Mouse (Mus musculus) right cerebral cortex, postnatal 36 days (tissue): ENCODE measurements around the gene Shisa8.
A peak's percentile ranks its signal among the peaks of the same experiment; 100 is the strongest.

Experiments
- DNase-seq, 2 experiments: peaks; one replicate each; pipeline ENCODE4 v3.0.0; 2022; ENCODE audit warnings: low spot score in 2 of 2, mixed read lengths in 1 of 2

The Shisa8 gene

DNA sequence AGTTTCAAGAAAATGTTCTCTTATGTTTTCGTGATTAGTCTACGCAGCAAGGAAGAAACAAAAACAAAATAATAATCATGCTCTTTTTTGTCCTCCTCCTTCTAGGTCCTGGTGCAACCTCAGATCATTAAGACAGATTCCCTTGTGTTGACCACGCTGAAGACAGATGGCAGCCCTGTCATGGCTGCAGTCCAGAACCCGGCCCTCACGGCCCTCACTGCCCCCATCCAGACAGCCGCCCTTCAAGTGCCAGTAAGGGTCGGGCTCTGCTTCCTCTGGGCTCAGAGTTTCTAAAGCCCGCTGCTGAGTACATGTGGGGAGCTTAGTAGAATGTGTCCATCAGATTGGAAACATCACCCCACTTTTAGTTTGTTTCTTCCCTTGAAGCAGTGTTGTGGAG lies 40.0 kb downstream of the Shisa8 start:
- no peak for DNase-seq

DNA sequence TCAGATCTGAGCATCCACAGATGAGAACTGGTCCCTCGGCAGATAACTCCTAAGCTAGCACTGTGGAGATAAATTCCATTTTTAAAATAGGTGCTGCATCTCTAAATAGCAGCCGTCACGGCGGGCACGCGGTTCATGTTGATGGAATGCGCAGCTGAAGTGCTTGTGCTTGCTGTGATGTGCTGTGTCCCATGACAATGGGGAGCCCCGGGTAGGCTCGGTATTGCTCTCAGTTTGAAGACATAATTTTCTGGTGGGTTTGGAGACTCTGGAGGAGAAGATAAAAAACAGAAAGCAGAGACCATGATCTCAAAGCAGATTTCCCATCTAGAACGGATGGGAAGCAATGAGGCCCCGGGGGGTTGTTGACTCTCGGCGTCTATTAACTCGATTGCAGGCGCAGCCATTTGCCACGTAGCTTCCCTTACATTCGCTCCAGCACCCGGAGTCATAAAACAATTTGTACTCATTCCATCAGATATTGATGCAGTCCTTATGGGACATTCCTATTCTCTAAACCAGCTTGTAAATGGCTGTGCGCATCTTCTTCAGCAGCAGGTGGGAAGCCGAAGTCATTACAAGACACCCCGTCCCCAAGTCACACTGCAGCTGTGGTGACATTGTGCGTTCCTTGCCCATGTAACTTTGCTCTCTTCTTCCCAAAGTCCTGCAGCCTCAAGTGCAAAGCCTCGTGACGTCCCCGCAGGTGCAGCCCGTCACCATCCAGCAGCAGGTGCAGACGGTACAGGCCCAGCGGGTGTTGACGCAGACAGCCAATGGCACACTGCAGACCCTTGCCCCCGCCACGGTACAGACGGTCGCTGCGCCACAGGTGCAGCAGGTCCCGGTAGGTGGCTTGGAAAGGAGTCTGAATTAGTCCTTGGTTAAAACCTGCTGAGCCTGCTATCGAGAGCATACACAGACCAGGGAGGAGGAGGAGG lies 41.9 kb downstream of the Shisa8 start:
- no peak for DNase-seq

DNA sequence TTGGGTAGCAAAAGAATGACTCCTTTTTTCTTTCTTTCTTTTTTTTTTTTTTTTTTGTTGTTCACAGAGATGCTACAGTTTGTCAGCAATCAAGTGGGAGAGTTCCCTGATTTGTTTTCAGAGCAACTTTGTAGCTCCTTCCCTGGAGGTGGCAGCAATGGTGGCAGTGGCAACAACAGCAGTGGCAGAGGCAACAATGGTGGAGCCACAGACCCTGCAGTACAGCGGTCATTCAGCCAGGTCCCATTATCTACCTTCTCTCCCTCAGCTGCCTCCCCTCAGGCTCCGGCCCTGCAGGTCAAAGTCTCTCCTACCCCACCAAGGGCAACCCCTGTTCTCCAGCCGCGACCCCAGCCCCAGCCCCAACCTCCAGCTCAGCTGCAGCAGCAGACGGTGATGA lies 42.9 kb downstream of the Shisa8 start:
- no peak for DNase-seq

DNA sequence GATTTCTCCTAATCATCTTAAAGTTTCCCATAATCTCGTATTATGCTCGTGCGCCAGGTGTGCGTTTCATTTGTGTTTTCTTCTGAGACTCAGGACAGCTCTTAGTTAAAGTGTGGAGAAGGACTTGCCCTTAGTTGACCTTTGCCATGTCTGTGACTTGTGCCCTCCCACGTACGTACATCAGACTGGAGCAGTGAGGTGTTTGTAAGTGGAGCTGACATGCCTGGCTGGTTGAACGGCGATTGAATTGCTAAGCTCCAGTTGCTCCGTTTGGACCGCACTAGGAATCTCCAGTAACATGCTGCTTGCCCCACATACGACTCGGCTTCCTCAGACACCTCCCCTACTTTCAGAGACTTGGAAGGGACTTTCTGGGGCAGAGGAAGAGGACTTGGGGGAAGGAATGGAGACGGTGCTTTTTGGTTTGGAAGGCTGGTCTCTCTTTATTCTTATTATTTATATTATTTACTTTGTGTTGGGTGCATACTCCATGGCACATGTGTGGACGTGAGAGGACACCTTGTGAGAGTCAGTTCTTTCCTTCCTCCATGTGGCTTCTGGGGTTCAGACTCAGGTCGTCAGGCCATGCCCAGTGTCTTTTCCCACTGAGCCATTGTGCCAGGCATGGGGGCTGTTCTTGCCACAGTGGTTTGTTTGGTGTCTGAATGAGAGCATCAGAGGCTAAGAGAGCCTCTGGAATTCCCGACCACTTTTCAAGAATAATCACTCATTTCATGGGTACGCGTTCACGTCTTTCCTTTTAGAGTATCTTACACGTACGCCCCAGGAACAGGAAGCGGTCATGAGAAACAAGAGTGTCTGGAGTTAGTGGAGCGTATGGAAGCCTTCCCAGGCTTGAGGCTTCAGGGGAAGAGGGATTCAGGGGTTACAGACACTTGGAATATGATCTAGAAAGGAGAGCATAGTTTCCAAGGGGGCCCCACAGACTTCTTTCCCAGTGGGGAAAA lies 45.1 kb downstream of the Shisa8 start:
- no peak for DNase-seq

DNA sequence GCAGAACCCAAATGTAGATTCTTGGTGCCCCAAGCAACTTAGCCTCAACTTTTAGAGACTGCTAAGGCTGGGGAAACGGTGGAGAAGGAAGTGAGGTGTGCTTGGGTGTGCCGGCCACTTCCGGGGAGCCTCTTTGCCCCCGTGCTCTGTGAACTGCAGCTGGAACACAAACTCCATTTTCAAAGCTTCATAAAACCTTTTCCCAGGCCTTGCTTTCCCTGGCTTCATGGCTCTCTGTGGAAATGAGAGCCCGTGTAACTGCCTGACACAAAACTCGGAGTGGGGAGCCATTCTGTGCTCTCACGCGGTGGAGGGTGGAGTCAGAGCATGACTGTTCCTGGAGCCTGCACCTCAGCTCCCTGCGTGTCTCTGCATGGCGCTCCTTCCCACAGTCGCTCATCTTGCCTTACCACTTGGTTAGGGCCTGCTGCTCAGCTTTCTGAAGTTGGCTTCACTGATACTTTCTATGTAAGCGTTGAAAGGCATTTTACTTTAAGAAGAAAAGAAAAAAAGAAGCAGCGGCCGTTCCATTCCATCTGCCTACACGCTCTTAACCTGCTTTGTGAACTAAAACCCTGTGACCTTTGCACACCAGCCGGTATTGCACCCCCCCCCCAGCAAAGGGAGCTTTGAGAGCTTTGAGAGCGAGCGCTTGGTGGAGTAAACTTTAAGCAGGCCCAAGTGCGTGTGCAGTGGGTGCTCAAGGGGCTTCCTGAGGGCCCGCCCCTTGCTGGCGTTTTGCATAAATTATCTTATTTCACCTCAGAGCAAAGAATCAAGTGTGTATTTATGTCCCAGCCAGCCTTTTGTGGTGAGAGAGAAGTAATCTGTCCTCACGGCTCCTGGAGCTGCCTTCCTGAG lies 46.1 kb downstream of the Shisa8 start:
- DNase-seq = no peak

DNA sequence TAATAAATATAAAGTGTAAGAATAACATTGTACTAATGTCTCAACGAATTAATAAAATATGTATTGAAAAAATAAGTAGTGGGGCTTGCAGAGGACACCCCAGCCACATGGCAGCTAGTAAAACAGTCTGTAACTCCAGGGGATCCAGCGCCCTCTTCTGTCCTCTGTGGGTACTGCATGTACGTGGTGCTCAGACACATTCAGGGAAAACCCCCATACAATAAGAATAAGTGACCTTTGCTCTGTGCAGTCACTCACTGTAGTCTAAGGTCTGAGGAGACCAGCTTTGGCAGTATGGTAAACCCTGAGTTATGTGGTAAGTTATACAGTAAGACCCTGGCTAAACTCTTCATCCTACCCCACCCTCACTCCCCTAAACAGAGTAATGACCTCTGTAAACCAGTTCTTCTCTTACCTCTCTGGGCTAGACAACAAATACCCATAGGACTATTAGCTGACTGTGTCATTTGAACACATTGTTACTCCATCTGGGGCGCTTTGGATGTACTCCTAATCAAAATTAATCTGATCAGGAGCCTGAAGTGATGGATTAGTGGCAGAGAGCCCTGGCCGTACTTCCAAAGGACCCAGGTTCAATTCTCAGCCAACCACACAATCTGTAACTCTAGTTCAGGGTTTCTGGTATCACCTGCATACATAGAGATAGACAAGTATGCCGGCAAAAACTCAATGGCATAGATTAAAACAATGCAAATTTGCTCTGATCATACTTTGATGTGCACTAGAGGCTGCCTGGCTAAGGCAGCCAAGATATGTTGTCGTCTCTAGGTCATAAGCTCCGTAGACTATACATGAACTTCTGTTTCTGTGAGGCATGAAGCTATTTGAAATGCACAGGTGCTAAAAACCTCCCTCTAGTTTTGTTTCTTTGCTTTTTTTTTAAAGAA lies 47.0 kb downstream of the Shisa8 start:
- DNase-seq = peak; percentile 57 to 66

DNA sequence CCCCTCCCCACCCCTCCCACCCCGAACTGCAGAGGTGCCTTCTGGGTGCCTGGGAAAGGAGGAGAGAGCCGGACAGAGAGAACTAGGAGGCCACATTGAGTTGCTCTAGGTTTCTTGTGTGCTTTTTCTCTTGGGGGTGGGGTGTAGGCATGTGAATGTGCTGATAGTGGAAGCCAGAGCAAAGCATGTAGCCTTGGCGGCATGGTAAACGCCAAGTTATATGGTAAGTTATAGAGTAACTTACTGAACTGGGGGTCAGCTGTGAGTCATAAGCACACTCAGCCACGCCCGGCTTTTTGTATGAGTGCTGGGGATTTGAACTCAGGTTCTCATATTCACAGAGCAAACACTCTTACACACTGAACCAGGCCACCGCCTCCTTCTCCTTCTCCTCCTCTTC lies 48.1 kb downstream of the Shisa8 start:
- DNase-seq = no peak

DNA sequence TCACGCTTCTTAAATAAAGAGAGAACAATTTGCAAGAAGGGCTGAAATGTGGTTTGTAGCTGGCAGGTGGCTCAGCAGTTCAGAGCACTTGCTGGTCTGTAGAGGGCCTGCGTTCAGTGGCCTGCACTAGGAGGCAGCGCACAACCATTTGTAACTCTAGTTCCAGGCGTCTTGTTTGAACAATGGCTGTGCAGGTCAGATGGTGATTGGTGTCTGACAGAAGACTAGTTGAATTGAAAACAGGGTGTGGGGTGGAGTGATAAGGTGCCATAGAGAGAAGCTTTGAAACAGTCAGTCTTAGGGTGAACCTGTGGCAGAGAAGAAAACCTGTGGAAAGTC lies 48.6 kb downstream of the Shisa8 start:
- no peak for DNase-seq

DNA sequence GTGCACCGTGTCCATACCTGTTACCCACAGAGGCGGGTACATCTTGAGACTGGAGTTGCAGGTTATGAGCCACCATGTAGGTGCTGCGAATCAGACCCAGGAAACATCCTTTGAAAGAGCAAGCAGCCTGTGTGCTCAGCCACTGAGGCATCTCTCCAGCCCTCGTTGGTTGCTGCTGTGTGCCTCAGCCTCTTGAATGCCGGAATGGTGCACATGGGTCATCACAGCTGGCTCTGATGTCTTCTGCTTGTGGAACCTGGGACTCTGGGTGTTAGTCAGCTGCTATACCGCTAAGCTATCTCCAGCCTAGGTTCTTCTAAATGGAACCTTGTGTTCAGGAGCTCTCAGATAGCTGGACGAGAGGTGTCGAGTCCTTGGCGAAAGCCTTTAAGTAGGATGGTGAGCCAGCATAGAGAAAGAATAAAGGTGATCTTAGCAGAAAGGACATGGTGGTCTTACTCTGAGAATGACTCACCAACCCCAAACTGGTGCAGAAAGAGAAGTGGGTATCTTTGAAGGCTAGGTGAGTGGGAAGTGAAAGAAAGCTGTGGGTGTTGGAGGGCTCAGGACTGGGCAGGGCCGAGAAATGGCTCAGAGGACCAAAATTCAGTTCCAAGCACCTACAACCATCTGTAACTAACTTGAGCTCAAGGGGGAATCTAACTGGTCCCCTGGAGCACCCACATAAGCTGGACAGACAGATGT lies 49.1 kb downstream of the Shisa8 start:
- DNase-seq = no peak

DNA sequence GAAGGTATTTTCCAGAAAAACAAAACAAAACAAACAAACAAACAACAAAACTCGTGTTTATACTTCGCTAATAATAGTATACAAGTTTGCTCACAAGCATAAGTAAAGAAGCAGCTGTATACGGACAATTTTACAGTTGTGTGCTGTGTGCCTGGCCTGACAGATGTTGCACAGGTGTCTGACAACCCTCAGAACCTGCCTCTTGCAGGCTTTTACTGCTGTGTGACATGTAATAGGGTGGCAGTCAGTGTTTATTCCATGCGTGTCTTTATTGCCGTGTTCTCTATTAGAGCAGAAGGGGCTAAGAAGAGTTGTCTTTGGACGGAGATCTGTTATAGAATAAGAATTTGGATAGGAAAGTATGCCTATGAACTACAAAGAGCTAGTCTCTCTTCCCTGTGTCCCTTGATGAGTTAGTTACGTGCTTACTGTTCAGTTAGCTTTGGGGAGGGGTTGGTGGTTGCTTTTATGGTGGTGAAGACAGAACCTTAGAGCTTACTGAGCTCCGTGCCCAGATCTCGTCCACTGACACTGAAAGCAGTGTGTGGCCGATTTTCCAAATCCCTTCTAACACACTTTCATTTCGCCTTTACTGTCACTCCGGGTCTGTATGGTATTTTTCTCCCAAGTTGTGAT lies 50.5 kb downstream of the Shisa8 start:
- no peak for DNase-seq

DNA sequence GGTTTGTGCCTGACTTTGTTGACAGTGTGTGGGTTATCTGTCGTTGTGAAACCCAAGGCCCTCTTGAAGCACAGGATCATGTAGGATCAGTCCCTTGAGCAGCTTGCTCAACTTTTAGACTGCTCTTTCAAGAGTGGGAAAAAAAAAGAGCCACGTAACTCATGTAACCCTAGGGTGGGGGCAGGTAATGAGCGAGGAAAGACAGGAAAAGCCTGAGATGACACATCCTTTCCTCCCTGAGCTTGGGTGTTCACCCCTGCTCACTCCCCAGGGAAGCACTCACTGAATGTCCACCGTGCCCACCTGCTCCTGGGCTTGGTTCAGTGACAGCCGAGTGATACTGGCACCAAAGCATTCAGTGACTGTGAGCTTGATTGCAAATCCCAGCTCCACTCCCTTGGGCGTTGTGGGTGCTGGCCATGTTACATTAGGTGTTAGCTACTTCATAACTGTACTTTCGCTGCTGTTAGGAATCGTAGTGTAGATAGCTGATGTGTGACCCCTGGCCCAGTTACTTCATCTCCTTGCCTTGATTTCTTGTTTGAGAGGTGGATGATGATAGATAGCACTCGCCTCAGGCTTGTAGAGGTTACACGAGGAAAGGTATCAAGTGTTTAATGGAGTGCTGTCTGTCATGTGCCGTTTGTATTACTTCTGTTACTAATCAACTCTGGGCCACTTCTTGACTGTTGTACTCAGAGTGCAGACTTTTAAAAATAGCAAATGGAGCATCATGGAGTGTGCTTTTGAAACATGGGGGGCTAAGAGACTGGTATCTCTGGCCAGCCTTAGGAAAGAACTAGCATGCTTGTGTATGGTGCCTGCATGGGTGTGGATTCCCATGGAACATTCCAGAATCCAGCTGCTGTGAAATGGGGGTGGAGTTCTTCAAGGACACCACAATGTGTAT lies 51.6 kb downstream of the Shisa8 start:
- DNase-seq = no peak

DNA sequence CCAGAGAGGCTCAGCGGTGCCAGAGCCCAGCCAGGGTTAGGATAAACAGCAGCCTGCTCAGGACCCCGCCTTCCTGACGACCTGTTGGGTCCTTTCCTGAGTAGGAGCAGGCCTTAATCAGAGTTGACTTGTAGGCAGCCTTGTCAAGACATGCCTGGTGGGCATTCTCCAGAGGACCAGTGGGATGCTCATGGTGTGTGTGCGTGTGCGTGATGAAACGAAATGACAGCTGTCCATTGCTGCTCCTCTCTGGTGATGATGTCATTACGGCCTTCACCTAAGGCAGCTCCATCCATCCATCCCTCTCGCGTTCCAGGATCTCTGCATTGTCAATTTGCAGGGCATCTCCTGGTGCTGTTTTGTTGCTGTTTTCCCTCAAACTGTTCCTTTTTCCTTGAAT lies 53.1 kb downstream of the Shisa8 start:
- no peak for DNase-seq

DNA sequence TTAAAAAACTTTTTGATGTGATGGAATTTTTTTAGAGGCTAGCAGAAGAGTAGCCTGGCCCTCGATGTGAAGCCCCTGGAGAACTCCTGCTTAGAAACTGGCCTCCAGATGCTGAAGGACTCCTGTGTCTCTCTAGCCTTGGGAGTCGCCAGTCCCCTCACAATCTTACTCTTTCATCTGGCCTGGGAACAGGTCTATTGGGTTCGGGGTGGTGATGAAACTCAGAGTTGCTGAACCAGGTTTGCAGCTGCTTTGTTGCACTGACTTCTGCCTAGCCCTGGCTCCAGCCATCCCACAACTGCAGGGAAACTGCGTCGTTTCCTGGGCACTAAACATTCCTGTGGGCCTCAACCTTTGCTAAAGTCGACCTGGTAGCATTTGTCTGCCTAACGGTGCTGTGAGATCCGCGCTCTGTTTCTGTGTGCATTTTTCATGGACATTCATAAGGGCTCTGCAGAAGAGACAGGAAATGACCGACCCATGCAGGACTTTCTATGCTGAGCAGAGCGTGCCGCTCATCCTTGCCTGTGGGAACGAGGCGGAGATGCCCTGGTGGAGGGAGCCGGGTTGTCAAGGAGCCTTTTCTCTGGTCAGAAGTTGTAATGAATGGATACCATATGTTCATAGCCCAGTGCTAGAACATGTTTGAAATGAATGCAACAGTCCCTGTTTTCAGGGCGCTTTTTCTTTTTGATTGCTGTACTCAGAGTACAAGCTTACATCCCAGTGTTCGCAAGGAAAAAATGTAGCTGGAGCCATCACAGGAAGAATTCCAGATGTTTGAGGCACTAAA lies 54.2 kb downstream of the Shisa8 start:
- DNase-seq = no peak

DNA sequence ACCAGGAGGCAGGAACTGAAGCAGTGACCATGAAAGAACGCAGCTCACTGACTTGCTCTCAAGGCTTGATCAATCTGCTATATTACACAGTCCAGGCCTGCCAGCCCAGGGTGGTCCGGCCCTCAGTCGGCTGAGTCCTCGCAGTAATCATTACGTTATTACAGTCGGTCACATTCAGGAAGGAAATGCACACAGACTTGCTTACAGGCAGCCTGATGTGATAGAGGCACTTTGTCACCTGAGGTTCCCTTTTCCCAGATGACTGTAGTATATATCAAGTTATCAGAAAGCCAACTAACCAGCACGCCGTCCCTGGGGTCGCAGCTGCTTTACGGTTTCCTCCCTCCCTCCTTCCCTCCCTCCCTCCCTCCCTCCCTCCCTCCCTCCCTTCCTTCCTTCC lies 55.7 kb downstream of the Shisa8 start:
- no peak for DNase-seq

DNA sequence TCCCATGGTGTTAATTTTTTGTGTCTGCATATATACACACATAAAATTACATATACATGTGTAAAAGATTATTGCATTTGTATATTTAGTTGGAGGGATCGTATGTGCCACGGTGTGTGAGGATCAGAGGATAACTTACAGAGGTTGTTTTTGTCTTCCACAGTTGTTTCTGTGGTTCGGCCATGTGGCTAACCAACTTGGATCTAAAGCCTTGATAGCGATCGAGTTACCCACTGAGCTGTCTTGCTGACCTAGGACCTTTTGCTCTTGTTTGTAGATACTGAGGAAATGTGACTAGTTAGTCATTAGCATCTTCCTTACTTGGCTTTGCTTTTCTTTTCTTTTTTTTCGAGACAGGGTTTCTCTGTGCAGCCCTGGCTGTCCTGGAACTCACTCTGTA lies 56.3 kb downstream of the Shisa8 start:
- no peak for DNase-seq
